In genomic region chr7:101666581-101666980, GRCm38 (mm10) we compare ENCODE assay signal across 8 mouse cellular contexts. TPM values are rescaled to one million over a fixed set of nuclear protein-coding genes. Genes with fewer than 3 reads are reported as not detected.
DNase-seq lines count a peak whose midpoint lies in the region; TF ChIP-seq lines count a peak whose summit lies in the region.

No protein-coding gene starts in this region.

- H3K9me3 ChIP-seq in ES-E14 (ENCODE audit: control insufficient read depth, insufficient read depth, low read depth, low read length), result no peaks in the 10 kb centered on the region

- H3K4me3 ChIP-seq in ES-E14 (ENCODE audit: insufficient read depth in 1 of 2, low read depth in 1 of 2, low read length in 2 of 2, poor library complexity in 1 of 2, severe bottlenecking in 1 of 2), result no peak overlapping the region

- H3K36me3 ChIP-seq in ES-E14 (ENCODE audit: control insufficient read depth, insufficient read depth, low read length, poor library complexity, severe bottlenecking), result no peaks in the 10 kb centered on the region

- in situ Hi-C loops in ES-E14 (cut with MboI; ENCODE audit: low sequenced_read_pairs in 2 of 2, unreplicated experiment in 2 of 2), result no loop called here

- H3K27ac ChIP-seq in ES-E14 (ENCODE audit: insufficient read depth, low read depth, low read length, poor library complexity, severe bottlenecking), result no peak overlapping the region

- intact Hi-C loops in gastrocnemius, postnatal 14 days (cut with DNase I; ENCODE audit: low total_unique reads), result no loop called here

- peak overlapping the region; percentile 42; the same call in 1 of the 2 replicates for H3K9ac ChIP-seq in ES-E14 (ENCODE audit: insufficient read depth, low read depth, low read length, poor library complexity, severe bottlenecking)

- H3K4me1 ChIP-seq in ES-E14 (ENCODE audit: control insufficient read depth in 2 of 2, insufficient read depth in 2 of 2, low read length in 2 of 2, poor library complexity in 1 of 2), result peaks cover 0 to 4% of the 10 kb centered on the region in 2 experiments; a peak in 3 of 4 replicates

- DNase-seq in 3T3-L1 (ENCODE audit: low read depth, low spot score), result peak; percentile 83
- DNase-seq in ES-E14 (ENCODE audit: low read depth, low spot score), result peak; percentile 46
- peak; percentile 55 to 70 for DNase-seq in cerebellum, postnatal 25 days
- peak; percentile 49 for DNase-seq in gastrocnemius, postnatal 14 days
- DNase-seq in kidney, postnatal 10 days, result peak; percentile 66
- peak; percentile 31 to 47 for DNase-seq in lung, adult 18-20 months
- DNase-seq in right cerebral cortex, postnatal 25 days, result peak; percentile 50
- no peak for DNase-seq in thymus, postnatal 4 days

TF ChIP-seq in ES-E14, 5 proteins besides CTCF, POLR2A, EP300 and RAD21:
- TF ChIP-seq ZC3H11A (IDR thresholded peaks at IDR 0.05; ENCODE audit: borderline replicate concordance, low read depth, low read length) (no peak), ZNF384 (IDR thresholded peaks at IDR 0.05; ENCODE audit: low read depth, low read length) (no peak), HCFC1 (IDR thresholded peaks at IDR 0.05; ENCODE audit: borderline replicate concordance, insufficient read depth, low read length) (no peak), MAFK (IDR thresholded peaks at IDR 0.05; ENCODE audit: insufficient read depth, low read depth, low read length) (no peak), CHD2 (IDR thresholded peaks at IDR 0.05; ENCODE audit: low read depth, low read length) (no peak)

RNA-seq across cellular contexts. Expression of gene Clpb, which starts 3.1 kb away (rescaled TPM):
- 197 and 338 TPM in 2 replicates for total RNA-seq in ES-E14 (2012; rRNA removed)
- total RNA-seq in gastrocnemius, postnatal 14 days (2021), result 10 to 100 TPM; 37.3 to 39.2 TPM
